Mouse (Mus musculus) lung, postnatal 36 days (tissue): Measurements from ENCODE around the gene Pin4.
"Not testable (repeated sequence)": the region's sequence is repeated elsewhere in the genome, so short reads cannot be mapped to it uniquely, and the experiment has no call there.

Experiments
- DNase-seq: peaks from one replicate; pipeline ENCODE4 v3.0.0; 2022; ENCODE audit warnings: mixed read lengths

The Pin4 gene

DNA sequence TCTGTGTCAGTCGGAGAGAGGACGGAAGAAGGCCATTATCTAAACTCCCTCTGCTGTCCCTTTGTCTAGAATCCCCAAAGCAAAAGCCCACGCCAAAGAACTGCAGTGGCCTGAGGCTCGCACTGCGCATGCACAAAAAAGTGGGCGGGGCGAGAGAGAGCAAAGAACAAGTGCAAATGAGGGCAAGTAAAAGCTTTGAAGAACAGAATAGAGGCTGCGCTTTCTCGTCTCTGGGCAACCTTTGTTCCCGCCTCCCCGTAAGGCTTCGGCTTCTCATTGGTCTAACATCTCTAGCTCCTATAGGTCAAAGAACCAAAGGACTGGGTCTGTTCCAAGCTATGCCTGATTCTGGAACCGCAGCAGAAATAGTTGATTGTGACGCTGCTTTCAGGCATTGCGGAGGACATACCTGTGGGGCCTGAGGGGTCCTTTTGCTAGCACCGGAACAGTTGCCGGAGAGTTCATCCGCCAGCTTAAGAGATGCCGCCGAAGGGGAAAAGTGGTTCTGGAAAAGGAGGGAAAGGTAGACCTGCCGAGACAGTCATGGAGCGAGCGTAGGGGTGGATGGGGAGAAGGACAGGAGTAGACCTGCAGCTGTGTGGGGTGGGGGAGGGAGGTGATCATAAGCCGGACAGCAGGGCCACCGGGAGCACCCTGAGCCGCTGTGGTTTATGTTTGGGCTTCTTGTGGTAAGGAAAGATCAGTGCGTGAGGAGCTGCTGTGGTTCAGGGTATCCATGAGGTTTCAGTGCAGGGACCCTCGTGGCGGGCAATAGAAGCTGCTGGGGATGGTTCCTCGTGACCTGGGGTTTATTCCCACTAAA lies at the start of gene Pin4:
Gene Pin4, plus strand, starts transcription at position 406 of the 823 bp plus-strand sequence.
- peak; percentile 97 for DNase-seq

- DNase-seq: peak; percentile 85
Observed at GRCm38 (mm10) chrX:102070591-102071471, 48.4 kb upstream of the Pin4 start, which contains the start of gene Rtl5. Rtl5 (minus strand) TSS chrX:102071304.

DNA sequence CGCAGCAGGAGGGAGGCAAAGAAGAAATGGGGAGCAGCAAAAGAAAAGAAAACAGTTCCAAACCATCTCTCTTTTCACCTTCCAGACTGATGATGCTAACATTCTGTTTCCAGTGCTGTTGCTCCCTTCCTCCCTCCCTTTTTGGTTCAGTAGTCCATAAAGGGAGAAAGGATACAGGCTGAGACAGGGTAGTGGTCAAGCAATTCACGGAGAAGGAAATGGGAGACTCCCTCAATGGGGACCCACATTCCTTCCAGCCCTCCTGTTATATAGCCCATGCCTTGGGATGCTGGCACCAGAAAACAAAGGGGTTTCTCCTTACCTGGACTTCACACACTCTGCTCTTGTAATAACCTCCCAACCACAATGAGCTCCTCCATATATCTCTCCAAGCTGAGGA lies 47.7 kb upstream of the Pin4 start:
- no peak for DNase-seq

- DNase-seq: no peak
Observed at GRCm38 (mm10) chrX:102073605-102074325, 45.5 kb upstream of the Pin4 start.

- DNase-seq: no peak
Observed at GRCm38 (mm10) chrX:102074435-102074834, 44.8 kb upstream of the Pin4 start.

GRCm38 (mm10) chrX:102075158-102075557 lies 44.1 kb upstream of the Pin4 start:
- DNase-seq: no peak

DNA sequence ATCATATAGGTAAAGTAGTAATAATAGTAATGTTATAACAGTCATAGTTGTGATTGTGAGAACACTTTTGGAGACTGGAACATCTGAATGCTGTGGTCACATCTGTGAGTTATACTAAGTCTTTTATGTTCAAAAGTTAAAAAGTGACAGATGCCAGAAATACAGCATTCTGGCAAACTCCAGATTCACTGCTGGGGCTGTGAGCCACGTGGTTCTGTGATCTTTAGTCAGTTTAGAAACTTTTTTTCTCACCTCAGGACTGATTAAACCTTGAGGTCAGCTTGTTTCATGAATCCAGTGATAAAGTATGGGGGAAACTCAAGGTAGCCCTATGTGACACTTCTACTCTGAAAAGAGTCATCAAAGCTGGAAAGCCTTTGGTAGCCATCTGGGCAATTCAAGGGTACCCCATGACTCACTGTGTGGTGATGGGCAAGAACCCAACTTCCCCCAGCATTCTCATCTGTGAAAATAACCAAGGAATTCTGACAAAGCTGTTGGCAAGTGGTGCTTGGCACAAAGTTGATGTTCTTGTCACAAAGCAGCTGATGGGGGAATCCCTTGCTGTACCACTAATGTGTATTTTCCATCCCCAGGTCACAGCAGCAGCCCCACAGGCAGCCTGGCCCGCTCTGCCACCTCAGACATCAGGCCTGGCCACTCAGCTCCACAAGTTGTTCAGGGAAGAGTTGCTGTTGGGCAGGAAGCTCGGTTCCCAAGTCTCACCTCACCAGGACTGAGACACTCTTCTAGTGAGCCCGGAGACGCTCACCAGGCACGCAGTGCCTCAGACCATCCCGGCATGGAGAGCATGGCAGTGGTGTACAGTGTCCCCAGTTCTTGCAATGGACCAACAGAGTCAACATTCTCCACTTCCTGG lies 42.1 kb upstream of the Pin4 start:
- no peak for DNase-seq

DNA sequence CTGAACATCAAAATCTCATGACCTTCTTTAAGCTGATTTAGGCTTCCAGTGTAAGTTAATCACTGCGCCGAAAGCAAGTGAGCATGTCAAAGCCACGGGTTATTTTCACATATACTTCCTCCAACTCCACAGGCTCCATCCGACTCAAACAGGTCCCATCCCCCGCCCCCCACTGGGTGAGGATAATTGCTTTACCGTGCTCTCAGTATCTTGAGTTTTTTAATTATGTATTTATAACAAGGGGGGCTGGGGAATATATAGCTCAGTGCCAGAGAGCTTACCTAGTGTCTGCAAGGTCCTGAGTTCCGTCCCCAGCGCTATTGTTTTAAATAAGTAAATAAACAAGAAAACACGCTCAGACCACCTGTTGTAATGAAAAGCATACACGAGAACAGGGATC lies 38.2 kb upstream of the Pin4 start:
- DNase-seq: no peak

DNA sequence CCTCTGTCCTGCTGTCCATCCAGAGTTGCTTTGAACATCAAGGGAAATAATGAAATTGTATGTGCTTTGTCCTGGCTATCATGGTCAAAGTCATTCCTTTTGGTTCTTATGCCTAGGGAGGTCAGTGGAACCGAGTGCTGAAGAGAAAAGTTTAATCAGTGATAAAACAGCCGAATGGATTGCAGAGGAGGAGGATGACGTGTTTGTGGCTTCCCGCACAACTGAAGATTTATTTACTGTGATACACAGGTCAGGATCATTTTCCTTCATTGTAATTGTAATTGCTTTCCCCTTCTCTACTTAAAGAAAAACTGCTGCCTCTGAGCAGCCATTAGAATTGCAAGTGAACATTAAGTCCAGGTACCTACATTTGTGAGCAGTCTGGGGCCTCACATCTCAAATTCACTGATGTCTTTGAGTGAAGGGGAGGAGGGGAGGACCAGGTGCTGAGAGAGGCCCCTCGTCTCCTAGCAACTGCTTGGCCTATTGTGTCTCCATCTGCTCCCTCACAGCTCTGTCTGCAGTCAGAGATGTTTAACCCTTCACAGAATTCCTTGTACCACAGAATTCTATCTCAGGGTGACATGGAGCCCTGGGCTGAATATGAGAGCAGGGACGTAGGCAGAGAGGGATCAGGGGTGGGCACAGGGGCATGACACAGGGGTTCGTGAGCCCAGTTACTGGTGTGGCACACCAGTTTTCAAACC lies 37.5 kb upstream of the Pin4 start:
- no peak for DNase-seq

DNA sequence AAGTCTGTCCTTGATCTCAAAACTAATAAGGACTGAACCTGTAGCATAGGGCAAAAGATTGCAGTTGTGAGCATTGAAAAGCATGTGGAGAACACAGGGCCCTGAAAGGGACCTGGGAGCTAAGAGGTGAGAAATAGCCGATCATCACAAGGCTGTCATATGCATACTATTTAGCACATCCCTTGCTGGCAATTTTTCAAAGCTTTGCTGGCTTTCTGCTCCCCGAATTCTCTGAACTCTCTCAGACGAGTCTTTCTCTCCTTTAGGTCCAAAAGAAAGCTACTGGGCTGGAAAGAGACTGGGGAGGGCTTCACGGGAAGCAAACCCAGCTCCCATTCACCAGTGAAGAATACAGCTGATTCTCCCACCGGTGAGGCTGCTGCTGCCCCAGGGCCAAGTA lies 36.9 kb upstream of the Pin4 start:
- no peak for DNase-seq

- DNase-seq: no peak
Observed at GRCm38 (mm10) chrX:102085798-102086443, 33.3 kb upstream of the Pin4 start.

DNA sequence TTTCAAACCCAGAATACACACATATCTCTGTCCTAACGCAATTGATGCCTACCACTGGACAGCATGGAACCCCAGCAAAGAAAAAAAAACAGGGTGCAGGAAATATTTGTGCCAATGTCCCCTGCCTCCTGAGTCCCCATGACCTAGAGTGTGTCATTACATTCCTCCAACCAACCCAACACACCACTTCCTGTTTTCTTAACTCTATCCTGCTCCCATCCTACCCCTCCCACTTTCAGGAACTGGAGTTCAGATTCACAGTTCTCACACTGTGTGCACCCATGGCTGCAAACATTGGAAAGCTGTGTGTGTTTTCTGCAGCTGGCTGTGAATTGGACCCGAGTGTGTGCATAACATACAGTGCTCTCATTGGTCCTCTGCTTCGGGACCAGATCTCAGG lies 28.6 kb upstream of the Pin4 start:
- DNase-seq: peak; percentile 11

DNA sequence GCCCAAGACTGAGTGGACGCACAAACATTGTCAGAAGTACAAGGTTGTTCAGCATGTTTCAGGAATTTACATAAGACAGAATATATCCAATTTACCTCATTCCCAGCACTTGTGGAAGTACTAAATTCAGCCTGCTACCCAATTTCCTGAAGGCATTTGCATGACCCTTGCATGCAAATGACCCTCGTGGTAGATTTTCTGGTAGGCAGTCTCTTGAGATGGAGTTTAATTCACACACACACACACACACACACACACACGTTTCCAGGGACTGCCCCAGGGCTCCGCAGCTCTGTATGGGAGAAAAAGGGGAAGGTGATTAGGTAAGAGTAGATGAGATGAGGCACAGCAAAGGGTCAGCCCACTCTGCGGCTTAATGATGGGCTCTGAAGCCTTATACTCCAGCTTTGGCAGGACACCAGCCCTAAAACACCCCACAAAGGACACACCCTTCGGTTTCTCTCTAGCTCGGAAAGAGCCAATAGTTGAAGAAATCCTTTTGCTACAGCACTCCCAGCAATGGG lies 24.8 kb upstream of the Pin4 start:
- DNase-seq: no peak

DNA sequence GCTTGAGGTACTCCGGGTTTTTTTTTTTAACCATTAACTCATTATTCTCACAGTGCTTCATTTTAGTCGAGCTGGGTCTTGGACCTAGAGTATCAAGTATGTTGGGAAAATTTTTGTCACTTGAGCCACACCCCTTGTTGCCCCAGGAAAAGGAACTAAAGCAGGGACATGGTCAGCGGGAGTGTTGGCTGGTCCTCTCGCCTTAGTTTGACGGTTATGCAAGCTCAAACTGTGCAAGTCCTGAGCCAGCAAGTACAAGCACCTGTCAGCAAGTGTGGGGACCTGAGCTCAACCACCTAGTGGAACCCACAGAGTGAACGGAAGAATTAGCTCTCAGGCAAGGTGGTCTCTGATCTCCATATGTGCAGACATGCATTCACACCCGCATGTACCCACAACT lies 17.4 kb upstream of the Pin4 start:
- peak; percentile 9 for DNase-seq

DNA sequence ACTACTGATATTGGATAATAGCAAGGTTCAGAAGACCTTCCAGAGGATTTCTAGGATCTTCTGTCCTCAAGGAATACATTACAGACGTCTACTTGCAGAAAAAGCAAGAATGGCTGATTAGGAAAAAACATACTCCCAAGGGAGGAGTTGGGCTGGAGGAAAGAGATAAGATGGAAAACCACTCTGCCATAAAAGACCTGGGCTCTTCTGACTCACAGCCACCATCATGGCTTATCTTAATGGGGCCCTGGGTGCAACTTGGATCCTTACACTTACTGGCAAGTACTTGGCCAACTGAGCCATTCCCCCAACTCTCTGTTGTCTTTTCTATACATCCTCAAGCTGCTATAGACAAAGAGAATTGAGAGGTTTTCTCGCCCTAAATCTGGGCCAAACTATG lies 15.4 kb upstream of the Pin4 start:
- not testable (repeated sequence) for DNase-seq

DNA sequence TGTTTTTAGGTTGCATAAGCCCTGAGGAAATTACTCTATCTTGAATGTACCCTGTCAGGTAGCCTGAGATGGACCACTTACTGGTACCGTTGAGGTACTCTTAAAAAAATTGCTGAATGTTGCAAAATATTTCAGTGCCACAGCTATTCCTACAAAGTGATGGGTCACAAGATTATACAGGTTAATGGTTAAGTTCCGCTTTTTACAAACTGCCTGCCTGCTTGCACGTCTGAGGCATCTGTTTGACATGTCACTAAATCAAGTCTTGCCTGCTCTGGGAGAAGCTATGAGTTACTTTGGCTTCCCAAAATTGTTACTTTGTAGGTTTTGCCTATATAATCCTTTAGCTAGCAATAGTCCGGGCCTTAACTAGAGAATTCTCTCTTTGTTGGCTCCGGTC lies 9.9 kb upstream of the Pin4 start:
- not testable (repeated sequence) for DNase-seq

DNA sequence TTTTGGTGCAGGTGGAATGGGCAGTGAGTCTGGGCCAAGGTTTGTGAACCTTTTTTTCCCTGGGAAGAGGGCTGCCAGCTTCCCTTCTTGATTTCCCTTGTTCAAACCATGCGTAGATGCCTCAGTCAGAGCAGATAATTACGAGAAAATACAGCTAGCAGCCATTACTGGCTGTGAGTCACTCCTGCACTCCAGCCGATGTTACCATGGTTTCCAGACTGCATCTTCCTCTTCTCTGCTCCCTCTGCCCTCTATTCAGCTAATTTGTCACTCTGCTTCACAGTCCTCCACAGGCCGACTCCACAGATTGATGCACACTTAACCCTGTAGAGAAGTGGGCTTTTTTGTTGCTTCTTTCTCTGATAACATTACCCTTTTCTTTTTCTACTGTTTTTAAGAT lies 3.6 kb upstream of the Pin4 start:
- no peak for DNase-seq

DNA sequence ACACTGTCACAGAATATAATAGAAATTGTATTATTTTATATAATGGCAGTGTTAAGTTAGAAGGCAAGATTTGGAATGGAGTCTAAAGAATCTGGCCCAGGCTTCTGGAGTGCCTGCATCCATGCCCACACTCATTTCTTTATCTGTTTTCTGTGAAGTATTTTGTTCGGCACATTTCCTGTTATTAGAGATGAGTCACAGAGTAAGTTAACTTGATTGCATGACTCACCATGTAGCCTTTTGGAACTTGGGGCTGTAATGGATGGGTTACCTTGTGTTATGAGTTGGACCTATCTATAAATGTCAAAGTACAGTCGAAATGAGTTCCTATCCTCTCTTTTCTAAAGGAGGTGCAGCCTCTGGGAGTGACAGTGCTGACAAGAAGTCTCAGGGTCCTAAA lies 2.1 kb downstream of the Pin4 start:
- DNase-seq: no peak

GRCm38 (mm10) chrX:102141157-102141556 lies 21.9 kb downstream of the Pin4 start:
- DNase-seq: no peak

DNA sequence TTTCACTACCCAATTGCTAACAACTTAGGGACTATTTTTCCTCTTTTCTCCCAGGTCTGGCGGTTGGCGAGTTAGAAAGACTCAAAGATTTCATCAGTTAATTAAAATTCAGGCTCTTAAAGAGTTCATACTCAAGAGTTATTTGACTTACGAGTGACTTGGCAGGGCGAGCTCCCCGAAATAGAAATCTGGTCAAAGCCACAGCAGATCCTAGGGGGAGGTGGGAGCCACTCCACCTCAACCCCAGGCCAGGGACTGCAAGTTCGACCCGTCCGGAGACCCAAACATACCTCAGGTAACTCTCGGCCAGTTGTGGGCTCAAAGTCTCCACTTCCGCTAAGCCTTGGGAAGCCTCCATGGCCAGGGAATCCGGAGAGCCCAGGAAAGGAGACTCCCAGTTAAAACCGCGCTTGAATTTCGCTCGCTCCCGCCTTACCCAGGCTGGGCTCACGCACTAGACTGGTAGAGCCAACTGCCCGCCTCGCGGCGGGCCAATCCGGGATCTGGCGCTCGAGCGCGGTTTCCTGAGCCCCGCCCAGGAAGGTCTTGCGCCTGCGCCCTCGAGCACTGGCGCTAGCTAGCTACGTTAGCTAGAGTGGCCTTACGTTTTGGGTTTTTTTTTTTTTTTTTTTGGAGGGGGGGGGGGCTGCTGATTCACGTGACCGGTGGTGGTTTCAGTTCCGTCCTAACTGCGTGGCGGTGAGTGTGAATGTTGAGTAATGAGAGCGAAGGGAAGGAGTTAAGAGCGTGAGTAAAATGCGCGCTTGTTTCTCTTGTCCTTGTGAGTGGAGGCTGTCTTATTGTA lies 37.6 kb downstream of the Pin4 start, which contains the start of gene Ercc6l:
Gene Ercc6l, minus strand, starts transcription at position 474 of the 805 bp plus-strand sequence.
- peak; percentile 91 for DNase-seq
